Mouse (Mus musculus) liver, postnatal 0 days (tissue): ENCODE results near the gene Dlg1. TPM values are rescaled to one million over a fixed set of nuclear protein-coding genes. Genes with fewer than 3 reads are reported as not detected.

Experiments used
- ATAC-seq: fragments of 200-750 bp; cut with Nextera tagmentation; 2 replicates; pipeline ENCODE4 v1.8.0; 2017; ENCODE audit warnings: mild to moderate bottlenecking, moderate library complexity
- DNase-seq: peaks from one replicate; pipeline ENCODE4 v3.0.0-alpha.2; 2016
- H3K27ac ChIP-seq: fragments of 300-500 bp; sonication (generic); 2 replicates; pipeline ENCODE4 v1.5.1; 2014; ENCODE audit warnings: antibody characterized with exemption, moderate library complexity, mild to moderate bottlenecking, low read depth
- H3K27me3 ChIP-seq: fragments of 300-500 bp; sonication (generic); 2 replicates; pipeline ENCODE4 v1.6.1; 2014; ENCODE audit warnings: low read length, control low read depth, mixed read lengths; ENCODE audit not compliant: insufficient read depth
- H3K36me3 ChIP-seq: fragments of 300-500 bp; sonication (generic); replicated peaks from 2 replicates; pipeline ENCODE4 v1.6.1; 2014; ENCODE audit warnings: mild to moderate bottlenecking, control low read depth, low read length, moderate library complexity, mixed read lengths; ENCODE audit not compliant: insufficient read depth
- H3K4me1 ChIP-seq: fragments of 300-500 bp; sonication (generic); 2 replicates; pipeline ENCODE4 v1.6.1; 2014; ENCODE audit warnings: antibody characterized with exemption, mild to moderate bottlenecking, control low read depth; ENCODE audit not compliant: insufficient read depth
- H3K4me2 ChIP-seq: fragments of 300-500 bp; sonication (generic); 2 replicates; pipeline ENCODE4 v1.6.1; 2014; ENCODE audit warnings: low read depth, mild to moderate bottlenecking, low read length, moderate library complexity, mixed read lengths
- H3K4me3 ChIP-seq: fragments of 300-500 bp; sonication (generic); 2 replicates; pipeline ENCODE4 v1.5.1; 2014; ENCODE audit warnings: low read depth, low read length
- H3K9ac ChIP-seq: fragments of 300-500 bp; sonication (generic); replicated peaks from 2 replicates; pipeline ENCODE4 v1.6.1; 2014; ENCODE audit warnings: mild to moderate bottlenecking, moderate library complexity
- H3K9me3 ChIP-seq: fragments of 300-500 bp; sonication (generic); 2 replicates; pipeline ENCODE4 v1.6.1; 2016; ENCODE audit warnings: mild to moderate bottlenecking, control low read depth, low read length, mixed read lengths
- CTCF ChIP-seq: sonication (generic); IDR thresholded peaks from 2 replicates; pipeline ENCODE4 v1.5.1; 2016; ENCODE audit warnings: antibody characterized with exemption, low read depth
- EP300 ChIP-seq: IDR thresholded peaks from 2 replicates; pipeline ENCODE4 v1.6.1; 2016; ENCODE audit warnings: antibody characterized with exemption, low read depth, mild to moderate bottlenecking
- WGBS: fragments of 180-500 bp; shearing (Covaris S2); extraction: QIAGEN DNeasy Blood & Tissue Kit; methylation state at CpG from one replicate; pipeline ENCODE4 v1.1.7; 2014; ENCODE audit not compliant: insufficient replicate concordance; 5-methylcytosine and 5-hydroxymethylcytosine counted together
- polyA plus RNA-seq: library from polyadenylated mRNA; unstranded; fragments of >200 nt; fragmentation: Nextera tagmentation; extraction: Ambion mirVana; gene quantifications from 2 replicates; pipeline ENCODE4 v1.2.1, GENCODE M21; 2015

Gene Dlg1
- polyA plus RNA-seq, 1 experiment from 2014 or later = 5.6 TPM

- ATAC-seq (peak; percentile 50), DNase-seq (no peak)
- Histone ChIP-seq H3K27me3 (no peaks in the 10 kb centered on the region), H3K9ac (no peak overlapping the region), H3K4me1 (peaks cover 3% of the 10 kb centered on the region; the same call in 1 of the 2 replicates), H3K27ac (no peak overlapping the region), H3K4me2 (no peak overlapping the region), H3K4me3 (no peak overlapping the region), H3K9me3 (no peaks in the 10 kb centered on the region), H3K36me3 (no peaks in the 10 kb centered on the region)
- TF ChIP-seq CTCF (no peak), EP300 (no peak)
- WGBS = 67% methylated on average over 9 of the region's 9 CpGs
Measured at GRCm38 (mm10) chr16:31882381-31882908, 219.2 kb downstream of the Dlg1 start.

- H3K4me3 ChIP-seq = no peak overlapping the region
- H3K4me1 ChIP-seq = peaks cover 3% of the 10 kb centered on the region; the same call in 1 of the 2 replicates
- H3K27me3 ChIP-seq = no peaks in the 10 kb centered on the region
- no peak for DNase-seq
- TF ChIP-seq EP300 (no peak), CTCF (no peak)
- no peak for ATAC-seq
- H3K4me2 ChIP-seq = no peak overlapping the region
- no peak overlapping the region for H3K9ac ChIP-seq
- no peaks in the 10 kb centered on the region for H3K9me3 ChIP-seq
- 60% methylated on average over 14 of the region's 14 CpGs for WGBS
- H3K36me3 ChIP-seq = no peaks in the 10 kb centered on the region
- H3K27ac ChIP-seq = no peak overlapping the region
Measured at GRCm38 (mm10) chr16:31883302-31883701, 220.1 kb downstream of the Dlg1 start.

GRCm38 (mm10) chr16:31883902-31884301 lies 220.7 kb downstream of the Dlg1 start:
- no peak for DNase-seq
- no peaks in the 10 kb centered on the region for H3K9me3 ChIP-seq
- TF ChIP-seq EP300 = no peak
- TF ChIP-seq CTCF = no peak
- H3K4me2 ChIP-seq = 0 out of 2 replicates have a peak overlapping the region, but pooled peaks have one; percentile 13
- no peaks in the 10 kb centered on the region for H3K36me3 ChIP-seq
- H3K27me3 ChIP-seq = no peaks in the 10 kb centered on the region
- WGBS = 26% methylated on average over 6 of the region's 6 CpGs
- H3K27ac ChIP-seq = no peak overlapping the region
- no peak overlapping the region for H3K9ac ChIP-seq
- no peak overlapping the region for H3K4me3 ChIP-seq
- ATAC-seq = no peak
- H3K4me1 ChIP-seq = peaks cover 3% of the 10 kb centered on the region; the same call in 1 of the 2 replicates

GRCm38 (mm10) chr16:31890907-31891306 lies 227.7 kb downstream of the Dlg1 start:
- Histone ChIP-seq H3K4me3 (no peak overlapping the region), H3K4me2 (no peak overlapping the region), H3K9me3 (no peaks in the 10 kb centered on the region), H3K4me1 (no peaks in the 10 kb centered on the region), H3K27ac (no peak overlapping the region), H3K36me3 (no peaks in the 10 kb centered on the region), H3K9ac (no peak overlapping the region), H3K27me3 (no peaks in the 10 kb centered on the region)
- WGBS = 68% methylated on average over 7 of the region's 7 CpGs
- DNase-seq (no peak), ATAC-seq (no peak)
- TF ChIP-seq EP300 (no peak), CTCF (no peak)

GRCm38 (mm10) chr16:31893396-31894141 lies 230.3 kb downstream of the Dlg1 start:
- Histone ChIP-seq H3K4me2 (no peak overlapping the region), H3K9ac (no peak overlapping the region), H3K27ac (no peak overlapping the region), H3K4me3 (no peak overlapping the region), H3K27me3 (no peaks in the 10 kb centered on the region), H3K9me3 (no peaks in the 10 kb centered on the region), H3K36me3 (no peaks in the 10 kb centered on the region), H3K4me1 (no peaks in the 10 kb centered on the region)
- ATAC-seq (no peak), DNase-seq (no peak)
- no peak for TF ChIP-seq EP300
- no peak for TF ChIP-seq CTCF
- 65% methylated on average over 5 of the region's 5 CpGs for WGBS

GRCm38 (mm10) chr16:31896971-31897774 lies 233.9 kb downstream of the Dlg1 start:
- Histone ChIP-seq H3K27ac (no peak overlapping the region), H3K4me1 (no peaks in the 10 kb centered on the region), H3K9ac (no peak overlapping the region), H3K9me3 (no peaks in the 10 kb centered on the region), H3K27me3 (no peaks in the 10 kb centered on the region), H3K4me3 (no peak overlapping the region), H3K36me3 (no peaks in the 10 kb centered on the region), H3K4me2 (peak overlapping the region; percentile 52)
- DNase-seq (no peak), ATAC-seq (no peak)
- TF ChIP-seq EP300 = no peak
- TF ChIP-seq CTCF = peak; percentile 21
- 18% methylated on average over 29 of the region's 29 CpGs for WGBS
